Mouse (Mus musculus) spleen, postnatal 14 days (tissue): ENCODE data around the gene Trmt6.

Experiments
- DNase-seq, 2 experiments: peaks; one replicate each; pipeline ENCODE4 v3.0.0; 2021 to 2022; ENCODE audit warnings: low spot score in 2 of 2

Gene Trmt6

GRCm38 (mm10) chr2:132815608-132816314 is at the start of gene Trmt6, which contains the start of gene Mcm8:
Gene Trmt6, minus strand, starts transcription at chr2:132816055.
Gene Mcm8, plus strand, starts transcription at chr2:132816141.
- DNase-seq = peak; percentile 73 to 84

GRCm38 (mm10) chr2:132863325-132863724 is 47.5 kb upstream of the Trmt6 start:
- no peak for DNase-seq

- no peak for DNase-seq
These were observed 45.6 kb upstream of the Trmt6 start for GRCm38 (mm10) chr2:132861456-132861855.

- DNase-seq = no peak
These were observed 44.6 kb upstream of the Trmt6 start for GRCm38 (mm10) chr2:132860435-132860834.

- no peak for DNase-seq
These were observed 40.5 kb upstream of the Trmt6 start for GRCm38 (mm10) chr2:132856333-132856732.

- no peak for DNase-seq
These were observed 37.2 kb upstream of the Trmt6 start for GRCm38 (mm10) chr2:132853051-132853450.

GRCm38 (mm10) chr2:132849141-132849540 is 33.3 kb upstream of the Trmt6 start:
- DNase-seq = no peak

GRCm38 (mm10) chr2:132848361-132848760 is 32.5 kb upstream of the Trmt6 start:
- DNase-seq = no peak

GRCm38 (mm10) chr2:132847581-132847980 is 31.7 kb upstream of the Trmt6 start:
- DNase-seq = no peak

GRCm38 (mm10) chr2:132846407-132847358 is 30.8 kb upstream of the Trmt6 start, which contains the start of gene Crls1:
Gene Crls1, plus strand, starts transcription at chr2:132846666.
- peak; percentile 97 to 98 for DNase-seq

GRCm38 (mm10) chr2:132841071-132841470 is 25.2 kb upstream of the Trmt6 start:
- DNase-seq = no peak

- no peak for DNase-seq
These were observed 12.9 kb downstream of the Trmt6 start for GRCm38 (mm10) chr2:132802976-132803375.

GRCm38 (mm10) chr2:132794204-132794586 is 21.7 kb downstream of the Trmt6 start:
- no peak for DNase-seq

- DNase-seq = no peak
These were observed 22.2 kb downstream of the Trmt6 start for GRCm38 (mm10) chr2:132793441-132794203.

- no peak for DNase-seq
These were observed 31.8 kb downstream of the Trmt6 start for GRCm38 (mm10) chr2:132784039-132784438.

GRCm38 (mm10) chr2:132781439-132782068 is 34.3 kb downstream of the Trmt6 start:
- DNase-seq = peak; percentile 45 to 63

- DNase-seq = no peak
These were observed 34.9 kb downstream of the Trmt6 start, which contains the start of gene Chgb for GRCm38 (mm10) chr2:132780978-132781377. Gene Chgb, plus strand, starts transcription at chr2:132781278.

GRCm38 (mm10) chr2:132770822-132771221 is 45.0 kb downstream of the Trmt6 start:
- DNase-seq = no peak

- DNase-seq = no peak
These were observed 57.9 kb downstream of the Trmt6 start for GRCm38 (mm10) chr2:132757911-132758310.
